Mouse (Mus musculus) layer of hippocampus, adult 2 months (tissue): ENCODE data around the gene Snx7. TPM values are rescaled to one million over a fixed set of nuclear protein-coding genes. Genes with fewer than 3 reads are reported as not detected.

Experiments
- DNase-seq, 2 experiments: peaks; one replicate each; pipeline ENCODE4 v3.0.0; 2022; ENCODE audit warnings: low spot score in 2 of 2
- H3K27ac ChIP-seq: fragments of 200-600 bp; 2 replicates; pipeline ENCODE4 v1.8.1; 2022
- H3K4me3 ChIP-seq: fragments of 200-600 bp; 2 replicates; pipeline ENCODE4 v1.8.1; 2022; ENCODE audit warnings: mild to moderate bottlenecking
- CTCF ChIP-seq: fragments of 200-600 bp; conservative IDR thresholded peaks from 2 replicates; pipeline ENCODE4 v1.8.1; 2022; ENCODE audit warnings: antibody characterized with exemption, mild to moderate bottlenecking, moderate library complexity
- microRNA-seq, 2 experiments: library from miRNA; unstranded; fragments of <30 nt; microRNA quantifications; one replicate each; pipeline ENCODE4 v1.2.0; 2021
- total RNA-seq, 2 experiments: library from RNA; stranded (reverse); gene quantifications; 2 replicates each; pipeline ENCODE4 v1.2.3; 2021

Snx7 gene
- total RNA-seq, 2 experiments from 2014 or later, result 16.5 to 16.7 TPM

DNA sequence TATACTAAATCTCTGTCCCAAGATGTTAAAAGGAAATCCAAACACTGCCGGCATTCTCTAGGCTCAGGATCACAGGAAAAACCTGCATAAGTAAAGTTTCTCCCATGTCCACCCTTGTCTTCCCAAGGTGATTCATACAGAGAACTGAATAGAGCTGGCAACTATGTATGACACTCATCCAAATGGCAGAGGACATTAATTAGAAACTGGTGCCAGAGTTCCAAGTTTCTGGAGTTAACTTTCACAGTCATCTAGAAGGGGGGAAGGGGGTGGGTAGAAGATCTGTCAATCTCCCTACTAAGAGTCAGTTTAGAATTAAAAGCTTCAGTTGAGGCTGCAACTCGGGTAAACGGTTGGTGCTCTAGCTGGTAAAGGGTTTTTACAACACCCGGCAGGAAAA, 76.8 kb downstream of the Snx7 start:
- Histone ChIP-seq H3K4me3 (no peak overlapping the region), H3K27ac (no peak overlapping the region)
- TF ChIP-seq CTCF, result no peak
- no peak for DNase-seq

DNA sequence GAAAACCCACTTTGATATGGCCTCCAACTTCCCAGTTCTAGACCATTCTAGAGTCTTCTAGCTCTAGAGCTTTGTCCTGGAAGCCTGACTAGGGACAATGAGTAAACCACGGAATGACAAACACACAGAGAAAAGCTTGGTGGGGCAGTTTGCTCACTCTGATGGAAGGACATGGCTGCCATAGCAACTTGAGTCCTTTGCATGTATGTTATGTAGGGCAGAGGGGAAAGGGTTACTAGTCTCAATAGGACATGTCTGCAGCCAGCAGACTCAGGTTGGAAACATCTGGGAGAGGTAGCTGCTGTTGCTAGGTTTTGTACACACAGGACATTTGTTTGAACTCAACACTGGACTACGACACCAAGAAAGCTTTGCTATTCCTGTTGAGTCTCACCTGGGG, 77.5 kb downstream of the Snx7 start:
- no peak for DNase-seq
- no peak overlapping the region for H3K27ac ChIP-seq
- H3K4me3 ChIP-seq, result no peak overlapping the region
- TF ChIP-seq CTCF, result no peak

DNA sequence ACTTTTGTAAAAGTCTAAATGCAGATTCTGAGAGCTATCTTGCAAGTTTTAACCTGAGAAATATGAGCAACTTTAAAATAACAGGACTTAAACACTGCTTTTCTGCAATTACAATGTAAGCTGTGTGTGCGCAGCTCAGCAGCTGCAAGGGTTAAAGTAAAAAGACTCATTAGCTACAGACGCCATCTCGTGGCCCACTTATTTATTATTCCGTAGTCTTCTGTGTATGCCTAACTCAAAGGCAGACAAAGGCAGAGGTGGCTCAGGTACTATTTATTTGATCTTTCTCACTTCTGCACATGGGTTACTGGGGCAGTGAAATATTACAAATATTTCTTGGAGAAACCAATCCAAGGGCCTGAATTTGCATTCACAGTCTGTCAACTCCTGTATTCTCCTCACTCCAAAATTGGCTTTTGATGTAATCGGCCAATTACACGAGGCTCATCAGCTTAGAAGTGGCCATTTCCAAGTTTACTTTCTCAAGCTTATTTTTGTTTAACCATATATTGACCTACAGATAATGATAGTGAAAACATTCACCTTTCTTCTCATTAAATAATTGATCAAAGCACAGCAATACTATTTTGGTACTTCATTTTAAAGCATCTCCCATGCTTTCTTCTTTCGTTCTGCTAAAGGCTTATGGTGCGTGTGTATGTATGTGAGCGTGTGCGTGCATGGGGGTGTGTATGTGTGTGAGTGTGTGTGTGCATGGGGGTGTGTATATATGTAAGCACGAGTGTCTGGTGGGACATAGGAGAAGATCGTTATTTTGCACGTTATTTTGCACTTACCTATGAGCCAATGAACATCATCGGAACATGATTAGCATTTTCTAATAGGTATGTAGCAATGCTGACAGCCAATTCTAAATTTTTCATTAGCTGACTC, 79.7 kb downstream of the Snx7 start:
- peak; percentile 65 to 77 for DNase-seq
- peak overlapping the region; percentile 45 for H3K4me3 ChIP-seq
- TF ChIP-seq CTCF, result peak; percentile 82
- H3K27ac ChIP-seq, result peak overlapping the region; percentile 39

DNA sequence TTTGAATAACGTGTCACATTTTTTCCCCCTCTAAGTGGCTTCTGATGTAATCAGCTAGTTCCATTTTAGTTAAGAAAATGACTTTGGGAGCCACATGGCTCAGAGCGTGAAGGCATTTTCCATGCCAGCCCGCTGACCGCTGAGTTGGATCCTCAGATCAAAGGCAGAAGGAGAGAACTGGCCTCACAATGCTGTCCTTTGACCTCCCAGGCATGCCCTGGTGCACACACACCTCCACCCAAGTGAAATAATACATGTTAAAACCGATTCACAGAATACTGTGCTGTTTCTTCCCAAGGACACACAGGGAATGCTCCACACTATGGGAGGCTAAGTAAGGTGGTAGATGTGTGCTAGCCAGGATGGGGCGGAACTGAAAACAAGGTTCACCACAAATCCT, 81.5 kb downstream of the Snx7 start:
- DNase-seq, result no peak
- TF ChIP-seq CTCF, result no peak
- no peak overlapping the region for H3K4me3 ChIP-seq

DNA sequence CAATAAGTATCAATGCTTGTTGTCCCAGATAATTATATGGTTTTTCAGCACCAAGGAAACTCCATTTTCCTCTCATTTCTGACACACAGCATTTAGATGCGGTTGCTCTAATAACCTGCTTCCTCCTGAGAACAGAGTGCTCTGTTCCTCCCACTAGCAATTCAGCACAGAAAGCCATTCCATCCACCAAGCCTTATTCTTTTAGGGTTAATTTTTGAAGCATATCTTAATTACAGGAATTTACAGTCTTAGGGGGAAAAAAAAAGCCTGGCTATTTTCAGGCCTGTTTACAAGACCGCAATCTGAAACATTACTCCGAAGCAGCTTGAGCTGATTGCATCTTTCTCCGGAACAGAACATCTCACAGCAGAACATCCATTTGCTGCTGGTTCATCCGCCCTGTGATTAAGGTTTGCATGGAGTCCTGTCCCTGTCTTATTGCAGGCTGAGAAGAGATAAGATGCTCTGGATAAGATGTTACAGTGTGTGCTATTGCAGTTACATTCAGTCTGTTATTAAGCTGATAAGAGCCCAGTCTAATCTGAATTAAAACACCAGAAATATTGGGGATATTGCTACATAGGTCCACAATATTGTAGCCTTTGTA, 116.5 kb downstream of the Snx7 start:
- Histone ChIP-seq H3K4me3 (no peak overlapping the region), H3K27ac (peak overlapping the region; percentile 21; the same call in 1 of the 2 replicates)
- DNase-seq, result peak in 1 of 2 experiments; percentile 7
- no peak for TF ChIP-seq CTCF

More for the DNA sequence above, 81.5 kb downstream of the Snx7 start:
- no peak overlapping the region for H3K27ac ChIP-seq

DNA sequence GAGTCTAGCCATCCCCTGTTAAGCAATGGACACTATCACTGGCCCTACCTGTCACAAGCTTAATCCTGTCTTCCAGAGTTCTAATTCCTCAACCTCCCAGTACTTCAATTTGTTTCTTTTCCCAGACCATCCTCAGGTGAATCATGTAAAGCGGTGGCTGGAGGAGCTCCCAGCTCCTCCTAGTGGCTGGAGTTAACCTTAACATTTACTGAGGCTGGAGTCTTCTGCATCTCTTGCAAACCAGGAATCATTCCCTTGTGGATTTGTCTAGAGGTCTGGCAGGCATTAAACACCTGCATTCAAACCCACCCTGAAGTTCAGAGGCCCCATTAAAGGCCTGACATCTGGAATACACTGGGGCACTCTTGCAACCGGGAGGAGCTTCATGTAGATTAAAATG, 117.1 kb downstream of the Snx7 start:
- Histone ChIP-seq H3K4me3 (no peak overlapping the region), H3K27ac (peak overlapping the region; percentile 21; the same call in 1 of the 2 replicates)
- no peak for DNase-seq
- peak; percentile 72 for TF ChIP-seq CTCF

DNA sequence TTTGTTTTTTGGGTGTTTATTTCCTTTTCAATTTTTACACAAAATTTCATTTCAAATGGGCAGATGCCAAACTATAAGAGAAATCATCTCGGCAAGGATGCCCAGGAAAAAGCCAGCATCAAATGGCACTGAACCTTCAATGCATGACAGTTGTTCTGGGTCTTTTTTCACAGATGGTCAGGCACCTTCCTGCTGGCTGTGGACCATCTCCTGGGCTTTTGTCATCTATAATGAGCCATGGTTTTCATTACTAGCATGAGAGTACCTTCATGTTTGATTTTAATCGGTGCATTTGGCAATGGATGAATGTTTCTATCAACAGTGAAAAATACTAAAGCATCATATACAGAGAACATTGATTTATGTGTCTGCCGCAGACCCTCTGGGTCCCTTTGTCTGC, 119.5 kb downstream of the Snx7 start:
- no peak for DNase-seq
- no peak for TF ChIP-seq CTCF
- Histone ChIP-seq H3K27ac (no peak overlapping the region), H3K4me3 (no peak overlapping the region)

DNA sequence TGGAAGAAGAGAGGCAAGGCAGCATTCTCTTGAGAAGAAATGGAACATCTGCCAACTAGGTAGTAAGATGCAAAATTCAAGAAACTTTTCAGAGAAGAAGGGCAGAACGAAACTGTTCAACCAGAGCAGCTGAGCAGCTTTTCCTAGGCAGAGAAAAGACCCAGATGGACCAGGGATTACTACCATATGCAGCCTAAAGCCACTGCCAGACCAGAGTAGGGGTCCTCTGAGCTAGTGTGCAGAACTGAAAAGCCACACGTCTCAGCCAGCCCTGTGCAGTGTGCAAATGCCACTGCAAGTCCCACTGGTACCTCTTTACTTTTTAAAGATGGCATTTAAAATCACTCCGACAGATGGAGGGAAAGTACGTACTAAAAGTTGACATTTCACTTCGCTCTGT, 129.0 kb downstream of the Snx7 start:
- Histone ChIP-seq H3K4me3 (no peak overlapping the region), H3K27ac (no peak overlapping the region)
- no peak for DNase-seq
- TF ChIP-seq CTCF, result no peak

DNA sequence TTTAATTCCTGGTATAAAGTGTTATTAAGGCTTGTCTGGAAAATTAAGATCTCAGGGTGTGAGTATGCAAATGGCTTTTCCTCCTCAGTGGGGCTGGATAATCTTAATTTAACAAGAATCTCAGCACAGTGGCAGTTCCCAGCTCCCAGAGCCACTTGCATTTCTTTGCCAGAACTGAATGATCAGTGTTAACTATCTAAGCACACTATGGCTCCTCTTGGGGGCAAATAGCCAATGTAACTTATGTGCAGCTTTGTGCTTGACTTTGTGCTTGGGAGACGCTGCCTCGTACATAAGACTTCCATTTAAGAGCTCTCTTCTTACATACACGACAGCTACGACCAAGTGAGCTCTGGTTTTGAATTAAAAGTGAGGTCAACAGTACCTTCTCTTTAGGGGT, 136.1 kb downstream of the Snx7 start:
- DNase-seq, result no peak
- TF ChIP-seq CTCF, result no peak
- no peak overlapping the region for H3K4me3 ChIP-seq
- H3K27ac ChIP-seq, result no peak overlapping the region

Small RNA genes lying within 50 kb of the gene (microRNA-seq; reads per million reads assigned to microRNA genes)
- gene Gm24811, result 0 reads per million in 2 experiments
